Mouse (Mus musculus) splenic B cell, adult 2 months (primary cell): ENCODE measurements around the gene Olfr1251.
"Not testable (repeated sequence)": the region's sequence is repeated elsewhere in the genome, so short reads cannot be mapped to it uniquely, and the experiment has no call there.

Experiments used
- DNase-seq: peaks from one replicate; pipeline ENCODE4 v3.0.0-alpha.2; 2011; ENCODE audit warnings: low read depth, low spot score
- H3K27me3 ChIP-seq: 2 replicates; pipeline ENCODE4 v1.6.1; 2012; ENCODE audit warnings: mild to moderate bottlenecking, low read length, moderate library complexity, mixed read lengths; ENCODE audit not compliant: control insufficient read depth, poor library complexity, insufficient read depth, severe bottlenecking
- H3K36me3 ChIP-seq: 2 replicates; pipeline ENCODE4 v1.6.1; 2012; ENCODE audit warnings: mild to moderate bottlenecking, low read length, moderate library complexity, mixed read lengths; ENCODE audit not compliant: control insufficient read depth, poor library complexity, insufficient read depth, severe bottlenecking

The Olfr1251 gene

DNA sequence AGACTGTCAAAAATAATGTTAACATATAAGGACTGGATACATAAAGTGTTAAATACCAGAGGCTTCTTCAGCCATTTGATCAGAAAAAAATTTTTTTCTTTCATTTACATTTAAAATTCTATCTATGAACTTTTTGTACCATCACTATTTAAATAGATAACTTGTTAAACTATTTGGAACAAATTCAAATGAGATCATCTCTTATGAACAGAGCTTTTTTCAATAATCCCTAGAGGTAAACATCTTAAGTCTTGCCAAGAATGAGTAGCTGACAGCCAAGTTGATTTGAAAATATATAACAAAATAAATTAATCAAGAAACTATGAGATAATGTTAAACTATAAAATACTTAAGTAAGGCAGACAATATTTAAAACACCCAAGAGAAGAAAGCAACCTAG, at the start of gene Olfr1251:
TSS of gene Olfr1251 (minus strand) at position 101 of the 400 bp plus-strand sequence.
- Histone ChIP-seq H3K36me3 (no peaks in the 10 kb centered on the region), H3K27me3 (no peaks in the 10 kb centered on the region)
- no peak for DNase-seq

DNA sequence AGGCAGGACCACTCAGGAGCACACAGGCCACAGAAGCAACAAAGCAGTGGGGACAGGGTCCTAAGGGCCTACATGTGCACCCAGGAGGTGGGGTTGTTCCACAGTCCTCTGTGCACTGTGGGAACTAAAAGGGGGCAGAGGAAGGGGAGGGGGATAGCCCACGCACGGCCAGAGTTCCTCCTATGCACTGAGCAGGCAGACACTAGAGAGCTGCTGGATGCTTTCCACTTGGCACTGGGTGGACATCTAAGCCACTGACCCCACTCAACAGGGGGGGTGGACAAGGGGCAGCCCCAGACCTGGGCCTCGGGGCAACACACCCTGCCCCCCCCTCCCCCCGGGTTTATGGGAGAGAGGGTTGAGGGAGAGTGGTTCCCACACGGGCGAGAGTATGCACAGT, 20.2 kb upstream of the Olfr1251 start:
- no peaks in the 10 kb centered on the region for H3K36me3 ChIP-seq

DNA sequence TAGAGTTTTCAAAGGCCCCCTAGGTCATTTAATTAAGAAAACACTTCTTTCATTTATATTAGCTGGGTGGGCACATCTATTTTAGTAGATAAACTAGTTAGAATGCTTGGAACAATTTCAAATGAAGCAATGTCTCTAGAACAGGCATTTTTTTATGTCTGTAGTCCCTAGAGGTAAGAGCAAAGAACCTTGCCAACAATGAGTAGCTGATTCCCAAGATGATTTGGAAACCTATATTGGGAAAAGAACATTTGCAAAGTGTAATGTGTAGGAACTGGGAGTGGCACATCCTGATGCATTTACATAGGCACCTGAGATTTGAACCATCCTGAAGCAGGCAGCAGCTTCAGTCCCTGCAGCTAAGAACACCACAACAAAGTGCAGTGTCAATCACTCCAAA, 10.4 kb downstream of the Olfr1251 start, which contains the start of gene Olfr1250:
TSS of gene Olfr1250 (minus strand) at position 101 of the 400 bp plus-strand sequence.
- no peaks in the 10 kb centered on the region for H3K36me3 ChIP-seq
- no peak for DNase-seq
- no peaks in the 10 kb centered on the region for H3K27me3 ChIP-seq

More for the DNA sequence above, 20.2 kb upstream of the Olfr1251 start:
- no peak for DNase-seq
- no peaks in the 10 kb centered on the region for H3K27me3 ChIP-seq

DNA sequence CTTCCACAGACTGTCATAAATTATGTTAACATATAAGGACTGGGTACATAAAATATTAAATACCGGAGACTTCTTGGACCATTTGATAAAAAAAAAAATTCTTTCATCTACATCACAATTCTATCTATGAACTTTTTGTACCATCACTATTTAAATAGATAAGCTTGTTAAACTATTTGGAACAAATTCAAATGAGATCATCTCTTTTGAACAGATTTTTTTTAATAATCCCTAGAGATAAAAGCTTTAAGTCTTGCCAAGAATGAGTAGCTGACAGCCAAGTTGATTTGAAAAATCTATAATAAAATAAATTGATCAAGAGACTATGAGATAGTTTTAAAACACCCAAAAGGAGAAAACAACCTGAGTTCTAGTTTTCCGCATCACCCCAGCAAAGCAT, 36.9 kb downstream of the Olfr1251 start, which contains the start of gene Olfr1249:
TSS of gene Olfr1249 (minus strand) at position 101 of the 400 bp plus-strand sequence.
- DNase-seq, result no peak
- no peaks in the 10 kb centered on the region for H3K27me3 ChIP-seq
- no peaks in the 10 kb centered on the region for H3K36me3 ChIP-seq

DNA sequence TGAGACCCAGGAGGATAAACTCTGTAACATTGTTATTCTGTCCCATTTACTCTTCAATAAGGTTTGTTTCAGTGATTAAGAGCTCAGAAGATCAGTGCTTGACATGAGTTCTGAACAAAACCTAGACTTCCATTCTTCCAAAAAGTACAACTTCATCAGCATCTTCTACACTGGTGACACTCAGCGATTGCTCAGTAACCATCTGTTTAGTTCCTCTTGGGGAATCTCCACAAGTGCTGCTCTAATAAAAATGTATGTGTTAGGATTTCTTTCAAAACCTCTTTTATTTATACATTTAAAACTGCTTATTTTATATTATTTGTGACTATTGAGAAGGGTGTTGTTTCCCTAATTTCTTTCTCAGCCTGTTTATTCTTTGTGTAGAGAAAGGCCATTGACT, 53.6 kb downstream of the Olfr1251 start, which contains the start of gene Olfr1248:
TSS of gene Olfr1248 (minus strand) at position 101 of the 400 bp plus-strand sequence.
- H3K27me3 ChIP-seq, DNase-seq, H3K36me3 ChIP-seq: not testable (repeated sequence)
